ENCODE assay signal across 15 mouse cellular contexts in genomic region chr7:49078930-49079329, GRCm38 (mm10).
DNase-seq lines count a peak whose midpoint lies in the region; ATAC-seq lines count a peak whose summit lies in the region.
"Had no signal": no experiment of that assay in that cellular context is flagged by ENCODE, and none has a peak within 500 bp of the region (broad histone marks: within the 10 kb centered on the region; RNA-seq: fewer than 3 reads in every experiment).

No protein-coding gene starts in this region.

- H3K27me3 ChIP-seq in hindbrain, embryonic 10.5 days (ENCODE audit: insufficient read depth, poor library complexity, severe bottlenecking), result peaks cover 13% of the 10 kb centered on the region
- no peaks in the 10 kb centered on the region for H3K27me3 ChIP-seq in hindbrain, embryonic 11.5 days (ENCODE audit: control insufficient read depth, insufficient read depth, low read length)
- H3K27me3 ChIP-seq in midbrain, embryonic 14.5 days (ENCODE audit: control insufficient read depth, insufficient read depth, low read length), result no peaks in the 10 kb centered on the region

- H3K36me3 ChIP-seq in hindbrain, embryonic 10.5 days, result no peaks in the 10 kb centered on the region
- H3K36me3 ChIP-seq in hindbrain, embryonic 11.5 days (ENCODE audit: control insufficient read depth, insufficient read depth, low read length), result no peaks in the 10 kb centered on the region
- H3K36me3 ChIP-seq in midbrain, embryonic 14.5 days (ENCODE audit: control insufficient read depth, insufficient read depth, low read length), result no peaks in the 10 kb centered on the region
- H3K36me3 ChIP-seq: limb, embryonic 12.5 days; liver, embryonic 15.5 days had no signal

- no peak for DNase-seq in hindbrain, embryonic 10.5 days (ENCODE audit: low spot score)
- no peak for DNase-seq in hindbrain, embryonic 11.5 days (ENCODE audit: low spot score)
- DNase-seq in right cerebral cortex, adult 2 months (ENCODE audit: low spot score in 2 of 2), result peak; percentile 26 to 29
- DNase-seq in right cerebral cortex, postnatal 14 days, result no peak
- peak; percentile 81 for DNase-seq in midbrain, embryonic 14.5 days
- no peak for DNase-seq in urinary bladder, adult 2 months (ENCODE audit: low spot score)
- DNase-seq: adrenal gland, postnatal 36 days; cerebellum, adult 11 months; heart, adult 18-20 months; kidney, postnatal 10 days; thymus, postnatal 4 days had no signal

- no peak overlapping the region for H3K9ac ChIP-seq in hindbrain, embryonic 11.5 days (ENCODE audit: low read depth, low read length)
- H3K9ac ChIP-seq in midbrain, embryonic 14.5 days (replicated peaks; ENCODE audit: low read length), result no peak overlapping the region
- H3K9ac ChIP-seq: limb, embryonic 12.5 days; liver, embryonic 15.5 days had no signal

- H3K4me1 ChIP-seq in hindbrain, embryonic 10.5 days (replicated peaks), result peaks cover 67% of the 10 kb centered on the region
- peaks cover 16% of the 10 kb centered on the region for H3K4me1 ChIP-seq in hindbrain, embryonic 11.5 days (replicated peaks; ENCODE audit: control insufficient read depth, insufficient read depth, low read length)
- peaks cover 54% of the 10 kb centered on the region for H3K4me1 ChIP-seq in midbrain, embryonic 14.5 days (ENCODE audit: control insufficient read depth, insufficient read depth, low read length)
- H3K4me1 ChIP-seq: liver, embryonic 15.5 days had no signal

- no peak for ATAC-seq in hindbrain, embryonic 11.5 days (ENCODE audit: low FRiP score)
- no peak for ATAC-seq in midbrain, embryonic 14.5 days (ENCODE audit: low FRiP score, low TSS enrichment)
- no peak for ATAC-seq in activated CD4-positive, CD25-positive, alpha-beta regulatory T cell, adult 4 months
- ATAC-seq: intestine, embryonic 16.5 days had no signal

- H3K4me3 ChIP-seq in hindbrain, embryonic 10.5 days, result no peak overlapping the region
- H3K4me3 ChIP-seq in hindbrain, embryonic 11.5 days (ENCODE audit: low read depth, low read length), result no peak overlapping the region
- H3K4me3 ChIP-seq in midbrain, embryonic 14.5 days (replicated peaks; ENCODE audit: low read depth, low read length), result no peak overlapping the region
- H3K4me3 ChIP-seq: limb, embryonic 12.5 days; liver, embryonic 15.5 days had no signal

- no peak overlapping the region for H3K4me2 ChIP-seq in hindbrain, embryonic 11.5 days (replicated peaks; ENCODE audit: low read depth, low read length)
- H3K4me2 ChIP-seq in midbrain, embryonic 14.5 days (ENCODE audit: low read length), result no peak overlapping the region
- H3K4me2 ChIP-seq: limb, embryonic 12.5 days; liver, embryonic 15.5 days had no signal

- H3K9me3 ChIP-seq in hindbrain, embryonic 10.5 days, result no peaks in the 10 kb centered on the region
- H3K9me3 ChIP-seq in hindbrain, embryonic 11.5 days (ENCODE audit: control insufficient read depth, low read length), result no peaks in the 10 kb centered on the region
- H3K9me3 ChIP-seq in midbrain, embryonic 14.5 days (ENCODE audit: control insufficient read depth, low read length), result no peaks in the 10 kb centered on the region
- H3K9me3 ChIP-seq: limb, embryonic 12.5 days; liver, embryonic 15.5 days had no signal

- 58% methylated on average over 5 of the region's 5 CpGs for WGBS in hindbrain, embryonic 10.5 days
- 45% methylated on average over 5 of the region's 5 CpGs for WGBS in hindbrain, embryonic 11.5 days
- WGBS in midbrain, embryonic 14.5 days, result 15% methylated on average over 5 of the region's 5 CpGs

- 0 out of 2 replicates have a peak overlapping the region, but pooled peaks have one; percentile 29 for H3K27ac ChIP-seq in hindbrain, embryonic 10.5 days
- H3K27ac ChIP-seq in hindbrain, embryonic 11.5 days (ENCODE audit: low read depth, low read length), result no peak overlapping the region
- peak overlapping the region; percentile 71 for H3K27ac ChIP-seq in midbrain, embryonic 14.5 days (replicated peaks; ENCODE audit: low read depth, low read length)
- H3K27ac ChIP-seq: limb, embryonic 12.5 days; liver, embryonic 15.5 days had no signal

Comparison
In these comparisons a context has a peak if more than half of its experiments do, and no peak if none do; other contexts are left out.
1. DNase-seq: peak in right cerebral cortex, adult 2 months (2 of 2) and midbrain, embryonic 14.5 days (single experiment); none in hindbrain, embryonic 10.5 days (single experiment), hindbrain, embryonic 11.5 days (single experiment), right cerebral cortex, postnatal 14 days (single experiment) and urinary bladder, adult 2 months (single experiment).